Mouse (Mus musculus) C2C12 (cell line): ENCODE measurements around the gene Mkrn2os.

Experiments
- CTCF ChIP-seq: IDR thresholded peaks from one replicate; pipeline ENCODE4 v1.5.1; 2011; ENCODE audit not compliant: control insufficient read depth, insufficient read depth, insufficient read length
- FOSL1 ChIP-seq: IDR thresholded peaks from one replicate; pipeline ENCODE4 v1.8.0; 2011; ENCODE audit warnings: mild to moderate bottlenecking, low read length; ENCODE audit not compliant: poor library complexity, insufficient read depth, severe bottlenecking
- MYOG ChIP-seq: IDR thresholded peaks from one replicate; pipeline ENCODE4 v1.6.1; 2011; ENCODE audit not compliant: control insufficient read depth, insufficient read length; ENCODE audit errors: extremely low read depth
- USF1 ChIP-seq: IDR thresholded peaks from one replicate; pipeline ENCODE4 v1.6.1; 2011; ENCODE audit warnings: low read depth, mild to moderate bottlenecking, control low read depth, moderate library complexity

- no peak for TF ChIP-seq CTCF
- TF ChIP-seq FOSL1, result no peak
- TF ChIP-seq USF1, result no peak
- no peak for TF ChIP-seq MYOG
Measured at GRCm38 (mm10) chr6:115601715-115602523, 9.5 kb upstream of the Mkrn2os start, which contains the start of gene Mkrn2.
